Mouse (Mus musculus) thymus, adult 2 months (tissue): ENCODE results near the gene Bcl11b. TPM values are rescaled to one million over a fixed set of nuclear protein-coding genes. Genes with fewer than 3 reads are reported as not detected.

Source experiments
- DNase-seq: peaks from one replicate; pipeline ENCODE4 v3.0.0; 2021
- H3K27ac ChIP-seq: fragments of 200-500 bp; 2 replicates; pipeline ENCODE4 v1.5.1; 2012; ENCODE audit warnings: low read length, control low read depth; ENCODE audit not compliant: control insufficient read depth, insufficient read depth
- H3K27me3 ChIP-seq: fragments of 200-500 bp; 2 replicates; pipeline ENCODE4 v1.6.1; 2012; ENCODE audit warnings: mild to moderate bottlenecking, low read length, moderate library complexity, mixed read lengths; ENCODE audit not compliant: control insufficient read depth, insufficient read depth
- H3K36me3 ChIP-seq: fragments of 200-500 bp; 2 replicates; pipeline ENCODE4 v1.6.1; 2012; ENCODE audit warnings: mild to moderate bottlenecking, low read length, moderate library complexity; ENCODE audit not compliant: control insufficient read depth, insufficient read depth
- H3K4me1 ChIP-seq: fragments of 200-500 bp; replicated peaks from 2 replicates; pipeline ENCODE4 v1.6.1; 2012; ENCODE audit warnings: low read length; ENCODE audit not compliant: control insufficient read depth, insufficient read depth
- H3K4me3 ChIP-seq: fragments of 200-500 bp; 2 replicates; pipeline ENCODE4 v1.5.1; 2012; ENCODE audit warnings: mild to moderate bottlenecking, low read length, control low read depth, moderate library complexity; ENCODE audit not compliant: control insufficient read depth, insufficient read depth
- CTCF ChIP-seq: fragments of 200-500 bp; IDR thresholded peaks from 2 replicates; pipeline ENCODE4 v1.5.1; 2012; ENCODE audit warnings: mild to moderate bottlenecking, control low read depth, low read length, moderate library complexity, borderline replicate concordance; ENCODE audit not compliant: control insufficient read depth, poor library complexity, insufficient read depth; ENCODE audit errors: extremely low read depth
- POLR2A ChIP-seq: fragments of 200-500 bp; IDR thresholded peaks from 2 replicates; pipeline ENCODE4 v1.6.1; 2012; ENCODE audit warnings: mild to moderate bottlenecking, low read length, control low read depth, moderate library complexity; ENCODE audit not compliant: control insufficient read depth, poor library complexity, insufficient read depth; ENCODE audit errors: extremely low read depth
- WGBS: fragments of 180-500 bp; shearing (Covaris S2); methylation state at CpG from one replicate; pipeline ENCODE4 v1.1.7; 2018; 5-methylcytosine and 5-hydroxymethylcytosine counted together
- polyA plus RNA-seq: library from polyadenylated mRNA; depleted of rRNA; stranded (reverse); fragments of >200 nt; gene quantifications from 2 replicates; pipeline ENCODE4 v1.2.3, GENCODE M21; 2012

Gene Bcl11b
- polyA plus RNA-seq, 1 experiment: 346 TPM

DNA sequence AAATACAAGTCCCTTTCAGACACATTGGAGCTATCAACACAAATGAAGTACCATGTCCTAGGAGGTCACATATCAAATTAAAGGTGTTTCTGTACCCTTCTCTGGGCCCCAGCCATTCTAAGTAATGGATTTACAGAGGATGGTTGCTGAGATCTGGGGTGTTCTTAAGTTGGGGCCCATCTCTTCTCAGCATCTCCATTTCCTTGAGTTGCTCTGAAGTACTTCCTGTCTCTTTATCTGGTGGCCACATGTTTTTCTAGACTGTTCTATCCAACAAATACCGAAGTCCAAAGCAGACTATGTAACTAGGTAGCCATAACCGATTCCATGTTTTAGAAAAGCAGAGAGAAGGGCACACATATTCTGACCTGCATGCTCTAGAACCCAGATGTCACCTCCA is 83.3 kb downstream of the Bcl11b start:
- peak overlapping the region; percentile 87 for H3K27ac ChIP-seq

DNA sequence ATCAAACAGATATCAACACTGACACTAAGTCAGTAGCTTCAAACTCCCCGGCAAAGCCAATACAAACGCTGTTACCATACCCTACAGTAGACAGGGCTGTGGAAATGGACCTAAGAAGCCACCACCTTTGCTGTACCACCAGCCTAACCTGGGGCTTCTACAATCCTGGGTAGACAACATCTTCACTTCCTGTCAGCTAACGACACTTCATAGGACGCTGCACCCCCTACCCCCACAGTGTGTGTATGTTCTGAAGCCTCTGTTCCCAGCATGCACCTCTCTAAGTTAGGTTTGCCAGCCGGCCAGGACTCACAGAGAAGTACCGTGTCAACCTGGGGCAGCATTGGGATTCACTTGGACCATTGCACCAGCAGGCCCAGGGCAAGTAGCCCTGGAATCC is 84.6 kb downstream of the Bcl11b start:
- WGBS: 44% methylated on average over 6 of the region's 6 CpGs
- Histone ChIP-seq H3K27me3 (no peaks in the 10 kb centered on the region), H3K36me3 (peaks cover 50% of the 10 kb centered on the region), H3K4me3 (no peak overlapping the region), H3K4me1 (peaks cover 52% of the 10 kb centered on the region), H3K27ac (peak overlapping the region; percentile 52)
- TF ChIP-seq POLR2A (no peak), CTCF (no peak)
- DNase-seq: peak; percentile 76

More for the DNA sequence above, 83.3 kb downstream of the Bcl11b start:
- TF ChIP-seq CTCF (no peak), POLR2A (no peak)
- peaks cover 65% of the 10 kb centered on the region for H3K4me1 ChIP-seq
- H3K27me3 ChIP-seq: no peaks in the 10 kb centered on the region
- no peak overlapping the region for H3K4me3 ChIP-seq
- WGBS: 47% methylated on average over 2 of the region's 2 CpGs
- peaks cover 37% of the 10 kb centered on the region for H3K36me3 ChIP-seq
- DNase-seq: no peak

DNA sequence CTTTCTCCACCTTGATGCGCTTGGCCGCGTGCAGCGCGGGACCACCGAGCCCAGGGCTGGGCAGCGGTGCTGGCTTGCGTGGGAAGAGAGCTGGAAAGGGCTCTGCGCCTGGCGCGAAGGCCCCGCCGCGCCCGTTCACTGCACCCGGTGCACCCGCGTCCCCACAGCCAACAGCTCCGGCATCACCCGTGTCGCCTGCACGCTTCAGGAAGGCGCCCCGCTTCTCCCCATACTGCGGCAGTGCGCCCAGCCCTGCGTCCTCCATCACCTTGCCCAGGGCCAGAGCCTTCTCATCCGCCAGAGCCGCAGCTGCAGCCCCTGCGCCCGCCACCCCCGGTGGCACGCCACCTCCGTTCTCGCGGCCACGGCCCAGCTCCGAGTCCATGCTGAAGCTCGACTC is 87.4 kb downstream of the Bcl11b start:
- Histone ChIP-seq H3K4me3 (no peak overlapping the region), H3K4me1 (peaks cover 35% of the 10 kb centered on the region), H3K36me3 (peaks cover 52% of the 10 kb centered on the region), H3K27me3 (no peaks in the 10 kb centered on the region), H3K27ac (no peak overlapping the region)
- 98% methylated on average over 39 of the region's 39 CpGs for WGBS
- TF ChIP-seq CTCF (no peak), POLR2A (no peak)
- no peak for DNase-seq

DNA sequence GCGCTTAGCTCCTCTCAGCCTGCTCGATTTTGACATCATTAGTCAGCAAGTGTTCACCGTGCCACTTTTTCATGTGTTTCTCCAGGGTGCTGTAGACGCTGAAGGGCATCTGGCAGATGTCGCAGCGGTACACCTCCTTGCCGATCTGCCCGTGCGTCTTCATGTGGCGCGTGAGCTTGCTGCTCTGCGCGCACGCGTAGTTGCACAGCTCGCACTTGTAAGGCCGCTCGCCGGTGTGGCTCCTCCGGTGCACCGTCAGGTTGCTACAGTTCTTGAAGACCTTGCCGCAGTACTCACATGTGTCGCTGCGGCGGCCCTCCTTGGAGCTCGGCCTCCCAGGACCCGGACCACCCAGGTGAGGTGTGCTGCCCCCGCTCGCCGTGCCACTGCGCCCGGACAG is 88.0 kb downstream of the Bcl11b start:
- Histone ChIP-seq H3K27ac (no peak overlapping the region), H3K36me3 (peaks cover 52% of the 10 kb centered on the region), H3K4me1 (peaks cover 33% of the 10 kb centered on the region), H3K4me3 (no peak overlapping the region), H3K27me3 (no peaks in the 10 kb centered on the region)
- TF ChIP-seq CTCF (no peak), POLR2A (no peak)
- 98% methylated on average over 32 of the region's 32 CpGs for WGBS
- DNase-seq: no peak

DNA sequence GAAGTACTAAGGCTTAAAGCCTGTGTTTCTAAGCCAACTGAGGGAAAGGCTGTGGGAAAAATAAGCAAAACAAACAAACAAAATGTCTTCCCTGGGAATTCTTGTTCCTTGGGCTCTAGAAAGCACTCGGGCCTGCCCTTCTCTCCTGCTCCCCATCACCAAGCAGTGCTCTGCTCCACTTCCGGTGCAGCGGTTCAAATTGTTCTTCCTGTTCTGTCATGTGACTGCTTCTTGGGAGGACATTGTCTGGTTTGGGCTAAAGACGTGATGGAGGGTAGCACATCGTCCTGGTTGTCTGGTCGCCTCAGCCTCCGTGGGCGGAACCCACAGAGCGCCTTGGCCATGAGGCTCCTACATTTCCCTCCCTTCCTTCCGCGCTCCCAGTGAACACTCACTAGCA is 94.6 kb downstream of the Bcl11b start:
- H3K36me3 ChIP-seq: peaks cover 6% of the 10 kb centered on the region
- TF ChIP-seq CTCF: no peak
- no peak for TF ChIP-seq POLR2A
- H3K4me1 ChIP-seq: peaks cover 18% of the 10 kb centered on the region
- DNase-seq: no peak
- H3K27me3 ChIP-seq: no peaks in the 10 kb centered on the region
- H3K4me3 ChIP-seq: no peak overlapping the region
- H3K27ac ChIP-seq: peak overlapping the region; percentile 42; the same call in 1 of the 2 replicates
- 71% methylated on average over 11 of the region's 11 CpGs for WGBS

DNA sequence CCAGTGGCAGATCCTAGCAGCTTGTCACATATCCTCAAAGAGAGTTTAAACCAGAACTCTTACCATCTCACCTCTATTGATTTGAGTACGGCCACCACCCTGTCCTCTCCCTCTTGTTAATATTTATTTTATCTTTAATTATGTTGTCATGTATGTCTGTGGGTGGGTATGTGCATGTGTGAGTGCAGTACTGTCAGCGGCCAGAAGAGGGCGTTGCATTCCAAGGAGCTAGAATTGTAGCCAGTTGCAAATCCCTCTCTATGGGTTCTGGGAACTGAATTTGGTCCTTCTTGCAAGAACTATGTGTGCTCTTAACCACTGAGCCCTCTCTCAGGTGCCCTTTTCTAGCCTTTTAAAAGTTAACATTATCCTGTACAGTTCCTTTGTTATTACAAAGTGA is 98.1 kb downstream of the Bcl11b start:
- no peak for DNase-seq
- peaks cover 7% of the 10 kb centered on the region for H3K4me1 ChIP-seq
- 95% methylated on average over 3 of the region's 3 CpGs for whole genome bisulfite sequencing
- no peaks in the 10 kb centered on the region for H3K27me3 ChIP-seq
- no peaks in the 10 kb centered on the region for H3K36me3 ChIP-seq
- no peak overlapping the region for H3K4me3 ChIP-seq
- H3K27ac ChIP-seq: no peak overlapping the region
- TF ChIP-seq CTCF (no peak), POLR2A (no peak)

DNA sequence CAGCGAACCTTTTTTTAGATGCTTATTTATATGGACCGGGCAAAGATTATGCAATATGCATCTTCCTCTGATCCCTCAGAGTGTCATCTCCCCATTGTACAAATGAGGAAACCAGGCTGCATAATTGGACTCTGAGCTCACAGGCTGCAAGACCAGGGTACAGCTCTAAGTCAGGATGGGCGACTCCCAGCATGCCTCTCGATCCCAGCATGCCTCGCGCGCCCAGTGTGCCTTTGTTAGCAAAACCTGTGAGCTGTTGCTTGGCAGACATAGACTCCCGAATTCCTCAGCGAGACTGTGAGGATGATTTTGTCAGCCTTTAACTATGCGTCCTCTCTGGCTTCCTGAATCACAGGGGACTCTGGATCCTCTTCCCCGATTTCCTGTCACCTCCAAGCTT is 98.9 kb downstream of the Bcl11b start:
- H3K36me3 ChIP-seq: no peaks in the 10 kb centered on the region
- WGBS: 92% methylated on average over 11 of the region's 11 CpGs
- no peak for TF ChIP-seq CTCF
- H3K4me3 ChIP-seq: no peak overlapping the region
- peaks cover 7% of the 10 kb centered on the region for H3K4me1 ChIP-seq
- H3K27me3 ChIP-seq: no peaks in the 10 kb centered on the region
- no peak overlapping the region for H3K27ac ChIP-seq
- no peak for DNase-seq
